Mouse (Mus musculus): Measurements from ENCODE around the gene 1700061G19Rik.

1700061G19Rik gene

DNA sequence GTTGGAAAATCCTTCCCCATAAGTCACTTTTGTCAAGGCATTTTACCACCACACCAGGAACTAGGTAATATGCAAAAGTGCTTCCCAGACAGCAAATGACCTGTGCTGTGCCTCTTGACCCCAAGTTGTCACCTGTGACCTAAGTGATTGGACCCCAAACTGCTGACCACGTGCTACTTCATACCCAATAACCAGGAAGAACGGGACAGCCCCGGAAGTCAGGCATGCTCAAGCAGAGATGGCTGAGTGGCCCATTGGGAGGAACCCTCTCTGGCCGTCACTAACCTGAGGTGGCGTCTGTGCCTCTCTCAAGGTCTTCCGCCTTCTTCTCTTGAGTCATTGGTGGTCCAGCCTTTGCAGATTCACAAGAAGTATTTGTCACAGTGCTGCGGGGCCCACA lies 2.8 kb upstream of the 1700061G19Rik start:
- no peak for DNase-seq

DNA sequence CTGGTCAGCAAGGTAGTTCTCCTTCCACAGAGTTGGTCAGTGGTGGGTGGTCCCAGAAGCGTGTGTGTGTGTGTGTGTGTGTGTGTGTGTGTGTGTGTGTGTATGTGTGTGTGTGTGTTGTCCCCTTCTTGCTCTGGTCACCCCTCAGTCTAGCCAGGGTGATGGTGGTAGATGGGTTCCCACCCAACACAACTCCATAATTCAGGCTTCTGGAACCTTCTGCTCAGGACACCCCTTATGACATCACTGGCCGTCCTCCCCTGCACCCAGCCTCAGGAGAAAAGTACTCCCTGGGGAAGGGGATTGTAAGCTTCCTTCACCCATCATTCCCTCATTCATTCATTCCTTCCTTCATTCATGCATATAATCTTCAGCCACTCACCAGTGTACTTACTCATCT lies 1.0 kb upstream of the 1700061G19Rik start, which contains the start of gene Acsbg2:
Gene Acsbg2, minus strand, starts transcription at position 211 of the 400 bp plus-strand sequence.
- no peak for DNase-seq

DNA sequence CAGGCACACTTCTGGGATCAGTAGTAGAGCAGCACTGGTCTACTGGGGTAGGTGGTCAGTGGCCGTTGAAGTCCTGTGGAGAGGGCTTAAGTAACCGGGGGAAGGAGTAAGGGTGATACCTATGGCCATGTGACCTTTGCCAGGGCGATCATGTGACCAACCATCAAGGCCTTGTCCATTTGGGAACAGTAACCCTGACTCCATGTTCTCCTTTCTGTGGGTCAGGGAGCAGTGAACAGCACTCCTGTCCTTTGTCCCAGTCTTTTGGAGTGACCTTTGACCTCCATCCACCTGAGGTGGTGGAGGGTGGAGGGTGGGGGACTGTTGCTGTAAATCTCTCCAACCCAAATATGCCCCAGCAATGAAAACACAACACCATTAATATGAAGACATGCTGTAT lies 1.2 kb downstream of the 1700061G19Rik start:
- DNase-seq = no peak

DNA sequence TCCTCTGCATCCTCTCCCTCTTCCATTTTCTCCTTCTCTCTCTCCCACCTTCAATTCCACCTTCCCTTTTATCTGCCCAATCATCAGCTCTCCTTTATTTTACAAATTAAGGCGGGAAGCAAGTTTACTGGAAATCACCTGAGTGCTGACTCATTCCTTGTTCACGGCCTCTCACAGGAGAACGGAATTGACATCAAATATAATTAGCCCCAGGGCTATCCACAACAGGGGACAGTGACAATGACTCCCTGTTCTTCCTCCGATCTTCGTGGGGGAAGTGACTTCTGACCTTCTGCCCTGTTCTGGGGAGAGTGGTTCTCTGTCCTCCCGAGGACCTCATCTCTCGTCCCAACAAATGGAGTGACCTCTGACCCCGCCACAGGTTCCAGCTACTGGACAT lies 1.7 kb downstream of the 1700061G19Rik start:
- DNase-seq = no peak

DNA sequence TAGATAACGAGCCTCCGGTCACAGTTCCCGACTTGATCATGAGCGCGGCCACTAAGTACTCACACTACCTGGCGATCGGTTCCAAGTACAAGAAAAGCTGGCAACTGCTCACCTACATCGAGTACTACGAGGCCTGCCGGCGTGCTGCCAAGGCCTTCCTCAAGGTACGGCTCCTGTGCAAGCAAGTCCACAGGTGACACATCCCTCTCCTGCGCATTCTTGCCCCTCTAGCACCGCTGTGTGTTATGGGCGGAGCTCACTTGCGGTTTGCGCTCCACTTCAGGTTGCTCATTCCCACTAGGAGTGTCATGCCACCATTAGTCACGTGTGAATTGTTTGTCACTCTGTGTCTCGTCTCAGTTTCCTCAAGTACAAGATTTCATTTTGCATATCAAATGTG lies 2.1 kb downstream of the 1700061G19Rik start:
- DNase-seq = peak; percentile 69

DNA sequence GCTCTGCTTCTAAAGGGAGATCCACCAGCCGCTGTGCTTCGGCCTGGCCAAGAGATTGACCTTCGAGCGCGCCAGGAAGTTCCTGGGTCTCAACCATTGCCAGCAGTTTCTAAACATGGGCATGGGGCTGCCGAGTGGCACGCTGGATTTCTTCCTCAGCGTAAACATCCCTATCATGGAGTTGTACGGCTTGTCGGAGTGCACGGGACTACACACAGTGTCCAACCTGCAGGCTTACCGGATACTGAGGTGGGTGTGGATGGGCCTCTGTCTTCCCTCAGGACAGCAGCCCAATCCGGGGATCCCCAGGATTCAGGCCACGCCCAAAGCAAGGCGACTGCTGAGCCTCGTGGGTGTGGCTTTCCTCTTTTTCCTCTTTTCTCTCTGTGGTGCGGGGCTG lies 8.3 kb downstream of the 1700061G19Rik start:
- peak; percentile 53 for DNase-seq

DNA sequence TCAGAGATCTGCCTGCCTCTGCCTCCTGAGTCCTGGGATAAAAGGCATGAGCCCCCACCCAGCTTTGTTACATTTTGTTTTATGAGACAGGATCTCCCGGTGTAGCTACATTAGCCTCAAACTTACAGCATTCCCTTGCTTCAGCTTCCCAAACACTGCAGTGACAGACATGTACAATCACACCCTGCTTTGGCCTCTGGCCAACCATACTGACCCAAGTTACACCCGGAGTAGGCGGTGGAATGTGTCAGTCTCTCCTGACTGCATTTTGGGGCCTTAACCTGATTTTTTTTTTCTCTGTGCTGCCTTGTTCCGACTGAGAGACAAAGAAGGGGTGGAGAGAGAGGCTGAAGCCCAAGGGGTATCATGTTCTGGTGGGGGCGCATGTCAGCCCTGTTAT lies 9.1 kb downstream of the 1700061G19Rik start:
- peak; percentile 67 for DNase-seq

DNA sequence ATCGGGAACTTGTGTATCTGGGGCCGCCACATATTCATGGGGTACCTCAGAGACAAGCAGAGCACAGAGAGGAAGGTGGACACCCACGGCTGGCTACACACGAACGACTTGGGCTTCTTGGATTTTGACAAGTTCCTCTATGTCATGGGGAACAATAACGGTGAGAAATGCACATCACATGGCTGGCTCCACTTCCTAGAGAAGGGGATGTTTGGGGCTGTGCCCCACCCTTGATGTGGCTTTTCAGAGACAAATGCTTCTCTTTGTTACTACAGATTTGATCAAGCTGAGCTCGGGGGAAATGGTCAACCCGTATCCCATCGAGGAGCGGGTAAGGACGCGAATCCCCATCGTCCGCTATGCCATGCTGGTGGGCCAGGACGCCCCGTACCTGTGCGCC lies 9.5 kb downstream of the 1700061G19Rik start:
- DNase-seq = peak; percentile 49

DNA sequence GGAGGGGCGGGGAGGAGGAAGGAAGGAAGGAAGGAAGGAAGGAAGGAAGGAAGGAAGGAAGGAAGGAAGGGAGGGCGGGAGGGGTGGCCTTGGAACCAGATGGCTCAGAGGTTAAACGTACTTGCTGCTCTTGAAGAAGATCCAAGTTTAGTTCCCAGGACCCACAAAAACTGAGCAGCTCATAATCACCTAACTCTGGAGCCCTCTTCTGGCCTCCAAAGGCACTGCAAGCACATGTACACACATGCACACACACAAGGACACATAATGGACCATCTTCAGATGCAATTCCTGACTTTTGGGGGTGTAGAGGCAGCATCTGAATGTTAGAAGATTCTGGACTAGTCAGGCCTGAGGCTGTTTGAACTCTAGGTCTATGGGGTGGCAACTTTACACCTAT lies 12.8 kb downstream of the 1700061G19Rik start:
- DNase-seq = no peak

DNA sequence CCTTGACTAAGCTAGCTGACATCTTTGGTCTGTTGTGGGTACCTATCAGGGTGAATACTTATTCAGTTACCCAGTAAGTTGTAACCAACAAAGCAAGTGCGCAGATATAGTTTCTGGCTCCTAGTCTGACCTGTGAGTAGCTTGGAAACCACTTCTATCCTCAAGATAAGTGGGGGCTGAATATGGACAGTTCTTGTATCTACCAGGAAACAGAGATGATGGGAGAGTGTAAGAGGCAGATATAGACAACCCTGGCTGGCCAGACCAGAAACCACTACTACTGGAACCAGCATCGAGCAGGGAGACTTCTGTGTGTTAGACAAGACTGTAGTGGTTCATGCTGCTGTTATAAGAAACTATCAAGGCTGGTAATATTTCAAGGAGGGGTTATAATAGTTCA lies 14.7 kb downstream of the 1700061G19Rik start:
- DNase-seq = no peak

DNA sequence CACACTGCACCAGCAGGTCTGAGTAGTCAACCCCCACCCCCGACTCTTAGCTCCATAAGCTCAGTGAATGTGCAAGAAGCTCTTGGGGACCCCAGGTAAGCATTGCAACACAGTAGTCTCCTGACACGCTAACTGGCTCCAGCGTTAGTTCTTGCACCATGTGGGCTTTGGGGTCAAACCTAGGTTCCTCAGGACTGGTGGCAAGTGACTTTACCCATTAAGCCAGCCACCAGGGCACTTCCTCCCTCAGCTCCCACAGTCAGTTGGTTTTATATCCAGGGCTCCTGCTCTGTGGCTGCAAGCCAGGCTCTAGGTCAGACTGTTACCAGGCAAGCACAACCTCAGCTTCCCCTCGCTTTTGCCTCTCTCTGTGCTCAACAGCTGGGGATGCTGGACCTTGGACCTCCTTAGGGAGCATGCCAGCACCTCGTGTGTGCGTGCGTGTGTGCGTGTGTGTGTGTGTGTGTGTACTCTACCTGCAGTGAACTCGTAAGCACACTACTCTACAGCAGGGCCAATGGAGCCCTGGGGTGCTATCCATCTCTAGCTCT lies 20.2 kb downstream of the 1700061G19Rik start:
- peak; percentile 37 for DNase-seq

DNA sequence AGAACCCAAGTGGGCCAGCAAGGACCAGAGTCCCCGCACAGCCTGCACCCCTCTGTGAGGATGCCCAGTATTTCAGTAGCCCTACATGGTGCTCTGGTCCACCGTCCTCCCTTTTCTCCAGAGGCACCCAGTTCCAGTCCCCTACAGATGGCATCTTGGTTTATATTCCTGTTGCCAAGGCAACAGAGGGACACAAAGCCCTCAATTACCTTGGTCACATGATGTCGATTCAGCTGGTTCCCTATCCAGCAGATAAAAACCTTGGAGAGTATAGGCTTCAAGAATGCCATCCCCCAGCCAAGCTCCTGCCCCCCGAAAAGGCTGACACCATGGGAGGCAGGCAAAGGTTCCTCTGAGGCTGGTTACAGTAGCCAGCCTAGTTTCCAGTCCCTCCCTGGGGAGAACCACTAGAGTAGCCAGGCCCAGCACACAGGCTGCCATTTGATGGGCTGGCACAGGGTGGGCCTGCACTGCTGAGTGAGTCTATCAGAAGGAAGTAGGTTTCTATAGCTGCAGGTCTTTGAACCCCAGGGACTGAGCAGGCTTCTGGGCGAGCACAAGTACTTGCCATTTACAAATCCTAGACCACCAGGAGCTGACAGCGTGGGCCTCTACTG lies 21.3 kb downstream of the 1700061G19Rik start:
- DNase-seq = no peak

DNA sequence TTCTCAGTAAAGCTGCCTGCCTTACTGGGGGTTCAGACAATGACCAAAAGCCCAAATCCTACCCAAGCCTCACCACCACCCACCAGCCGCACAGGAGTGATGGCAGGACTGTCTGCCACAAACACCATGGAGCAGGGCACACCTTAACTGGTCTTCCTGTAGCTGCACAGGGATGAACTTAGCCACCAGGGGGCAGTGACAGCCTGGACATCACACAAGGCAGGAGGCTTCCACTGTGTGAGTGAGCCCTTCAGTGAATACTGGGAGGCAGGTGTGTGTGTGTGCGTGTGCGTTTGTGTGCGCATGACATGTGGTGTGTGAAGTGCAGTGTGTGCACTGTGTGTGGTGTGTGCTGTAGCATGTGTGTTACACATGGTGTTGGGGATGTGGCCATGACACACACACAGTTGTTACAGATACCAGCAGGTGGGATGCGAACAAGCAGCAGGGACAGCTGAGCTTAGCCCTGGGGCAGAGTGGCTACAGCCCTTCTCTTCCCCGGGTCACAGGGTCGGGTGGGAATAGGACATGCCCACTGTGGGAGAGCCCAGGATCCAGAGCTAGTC lies 22.4 kb downstream of the 1700061G19Rik start:
- peak; percentile 94 for DNase-seq

DNA sequence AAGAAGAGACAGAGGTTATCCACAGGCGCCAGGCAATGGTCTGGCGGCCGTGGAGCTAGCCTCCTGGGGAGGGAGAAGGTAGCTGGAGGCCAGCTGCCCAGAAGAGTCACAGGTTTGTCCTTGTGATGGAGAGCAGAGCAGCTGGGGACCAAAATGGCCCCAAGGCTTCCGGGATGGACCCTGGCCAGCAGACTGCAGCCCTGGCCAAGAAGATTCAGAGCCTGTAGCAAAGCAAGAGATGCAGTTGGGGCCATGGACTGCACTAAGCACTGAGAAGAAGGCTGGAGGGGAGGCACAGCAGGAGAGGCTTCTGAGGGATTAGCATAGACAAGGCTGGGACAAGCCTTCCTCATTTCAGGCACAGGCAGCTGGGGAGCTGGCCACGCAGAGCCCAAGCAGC lies 27.4 kb downstream of the 1700061G19Rik start:
- DNase-seq = no peak

DNA sequence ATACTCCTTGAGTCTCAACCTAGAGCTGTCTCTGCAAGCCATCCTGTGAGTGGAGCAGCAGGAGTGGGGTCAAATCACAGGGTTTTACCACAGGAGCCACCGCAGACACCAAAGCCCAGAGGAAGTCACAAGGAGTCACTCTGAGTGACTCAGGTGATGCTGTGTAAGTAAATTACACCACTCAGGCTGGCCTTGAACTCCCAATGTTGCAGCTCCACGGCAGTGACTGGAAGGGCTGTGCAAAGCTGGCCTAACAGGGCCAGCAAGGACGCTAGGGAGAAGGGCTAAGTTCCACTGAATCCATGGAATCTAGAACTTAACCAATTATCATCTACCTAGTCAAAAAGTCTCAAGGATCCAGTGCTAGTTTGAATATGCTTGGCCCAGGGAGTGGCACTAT lies 30.9 kb downstream of the 1700061G19Rik start:
- no peak for DNase-seq

DNA sequence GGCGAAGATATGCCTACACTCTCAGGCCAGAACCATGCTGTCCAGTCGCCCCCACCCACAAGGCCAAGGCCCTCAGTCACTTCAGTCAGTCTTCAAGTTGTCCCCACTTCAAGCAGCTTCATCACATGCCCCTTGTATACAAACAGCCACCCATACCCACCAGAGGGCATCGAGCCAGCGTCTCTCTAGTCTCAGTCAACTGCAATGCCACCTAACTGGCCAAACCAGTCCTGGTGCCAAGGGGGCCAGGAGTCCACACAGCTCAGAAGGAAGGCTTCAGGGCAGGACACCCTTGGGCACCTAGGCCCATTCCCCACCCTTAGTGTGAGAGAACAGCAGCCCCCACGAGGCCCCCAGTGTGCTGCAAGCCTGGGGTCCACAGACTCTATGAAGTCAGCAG lies 31.8 kb downstream of the 1700061G19Rik start:
- peak; percentile 94 for DNase-seq

DNA sequence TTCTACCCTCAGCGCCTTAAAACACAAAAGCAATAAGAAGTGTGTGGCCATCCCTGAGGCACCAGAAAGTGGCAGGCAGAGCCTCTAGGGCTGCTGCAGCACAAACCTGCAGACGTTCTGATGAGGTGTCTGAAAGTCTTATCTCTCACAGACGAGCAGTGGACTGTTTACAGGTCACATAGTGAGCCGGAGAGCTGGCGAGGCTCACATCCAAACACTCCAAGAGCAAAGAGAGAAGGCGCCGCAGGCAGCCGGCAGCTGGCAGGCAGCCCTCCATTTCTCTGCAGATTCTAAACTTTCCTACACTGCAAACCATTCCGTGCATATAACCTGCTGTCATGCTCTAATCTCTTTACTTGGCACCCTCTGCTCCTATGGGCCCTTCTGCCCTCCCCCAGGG lies 32.6 kb downstream of the 1700061G19Rik start:
- DNase-seq = peak; percentile 51

DNA sequence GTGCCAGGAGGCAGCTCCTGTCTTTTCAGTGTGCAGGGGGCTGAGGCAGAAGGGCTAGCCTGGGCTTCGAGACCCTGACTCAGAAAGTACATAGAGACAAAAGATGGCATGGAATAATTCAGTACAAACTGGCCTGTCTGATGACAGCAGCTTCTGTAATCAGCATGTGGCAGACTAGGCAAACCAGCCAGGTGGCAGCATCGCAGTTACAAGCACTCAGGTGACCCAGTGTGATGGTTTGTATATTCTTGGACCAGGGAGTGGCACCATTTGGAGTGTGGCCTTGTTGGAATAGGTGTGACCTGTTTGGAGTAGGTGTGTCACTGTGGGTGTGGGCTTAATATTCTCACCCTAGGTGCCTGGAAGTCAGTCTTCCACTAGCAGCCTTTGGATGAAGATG lies 34.5 kb downstream of the 1700061G19Rik start:
- DNase-seq = peak; percentile 70

DNA sequence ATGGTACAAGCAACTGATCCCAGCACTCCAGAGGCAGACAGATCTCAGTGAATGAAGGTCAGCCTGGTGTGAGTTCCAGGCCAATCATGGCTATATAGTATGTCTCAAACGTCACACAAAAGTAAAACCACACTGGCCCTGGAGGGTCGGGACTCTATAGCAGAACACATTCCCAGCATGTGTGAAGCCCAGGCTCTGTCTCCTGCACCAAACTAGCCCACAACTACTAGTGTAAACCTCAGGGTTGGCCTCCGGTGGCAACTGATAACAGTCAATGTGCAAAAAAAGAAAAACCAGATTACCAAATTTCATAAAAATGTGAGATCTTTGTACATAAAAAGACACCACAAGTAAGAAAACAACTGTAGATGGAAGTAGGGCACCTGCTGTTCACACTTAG lies 37.7 kb downstream of the 1700061G19Rik start:
- no peak for DNase-seq

DNA sequence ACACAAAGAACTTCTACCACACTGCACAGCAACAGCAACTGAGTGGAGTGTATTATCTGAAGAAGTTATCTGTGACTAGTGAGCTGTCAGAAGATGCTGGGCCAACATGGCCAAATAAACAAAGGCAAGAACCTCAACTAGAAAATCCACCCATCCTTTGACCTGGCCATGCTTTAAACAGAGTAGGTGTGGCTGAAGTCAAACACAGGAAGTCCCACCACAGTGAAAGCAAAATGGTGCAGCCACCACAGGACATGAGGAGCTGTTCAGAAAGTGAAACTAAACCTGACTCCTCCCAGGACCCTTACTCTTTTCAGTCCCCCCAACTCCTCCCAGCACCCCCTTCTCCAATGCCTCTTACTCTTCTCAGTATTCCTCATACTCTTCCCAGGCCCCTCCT lies 38.2 kb downstream of the 1700061G19Rik start:
- DNase-seq = no peak

DNA sequence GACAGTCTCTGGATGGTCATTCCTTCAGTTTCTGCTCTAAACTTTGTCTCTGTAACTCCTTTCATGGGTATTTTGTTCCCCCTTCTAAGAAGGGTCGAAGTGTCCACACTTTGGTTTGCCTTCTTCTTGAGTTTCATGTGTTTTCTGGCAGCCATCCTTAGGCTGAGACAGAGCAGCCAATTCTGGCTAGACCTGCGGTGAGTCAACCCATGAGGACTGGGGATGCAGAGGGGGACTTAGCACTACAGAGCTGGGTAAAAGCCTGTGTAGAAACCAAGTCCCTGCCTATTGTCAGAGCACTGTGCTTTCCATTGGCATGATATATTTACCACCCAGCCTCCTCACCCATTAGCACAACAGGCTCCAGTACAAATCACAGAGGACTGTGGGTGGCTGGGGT lies 41.9 kb downstream of the 1700061G19Rik start:
- DNase-seq = no peak

DNA sequence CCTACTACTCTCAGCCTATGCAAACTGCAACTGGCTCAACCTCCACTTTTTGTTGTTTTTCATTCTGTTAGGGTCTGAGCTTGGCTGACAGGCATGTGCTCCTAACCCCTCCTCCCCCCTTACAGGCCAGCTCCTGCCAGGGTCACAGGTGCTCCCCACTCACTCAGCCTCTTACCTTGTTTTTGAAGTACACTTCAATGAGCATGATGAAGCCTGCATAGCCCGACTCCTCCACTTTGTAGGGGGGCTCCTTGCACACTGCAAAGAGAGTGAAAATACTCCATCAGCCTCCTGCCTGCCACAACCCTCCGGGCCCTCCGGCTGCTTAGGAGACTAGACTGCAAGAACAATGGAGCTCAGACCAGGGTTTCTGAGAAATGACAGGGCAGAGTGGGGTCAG lies 44.4 kb downstream of the 1700061G19Rik start:
- peak; percentile 58 for DNase-seq

DNA sequence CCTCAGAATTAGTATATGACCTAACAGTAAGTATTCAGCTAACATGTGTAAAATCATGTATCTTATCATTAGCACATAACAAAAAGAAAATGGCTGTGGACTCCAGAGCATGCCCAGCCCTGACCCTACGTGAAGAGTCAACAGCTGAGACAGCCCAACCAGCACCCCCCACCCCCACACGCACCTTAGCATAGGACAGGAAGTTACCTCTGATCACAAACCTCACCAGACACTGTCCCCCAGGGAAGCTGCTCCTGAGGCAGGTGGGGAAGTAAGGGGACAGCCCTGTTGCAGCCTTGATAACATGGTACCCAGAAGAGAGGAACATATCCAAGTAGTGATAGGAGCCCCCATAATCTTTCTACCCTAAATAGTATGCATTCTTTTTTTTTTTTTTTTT lies 50.7 kb downstream of the 1700061G19Rik start:
- no peak for DNase-seq

DNA sequence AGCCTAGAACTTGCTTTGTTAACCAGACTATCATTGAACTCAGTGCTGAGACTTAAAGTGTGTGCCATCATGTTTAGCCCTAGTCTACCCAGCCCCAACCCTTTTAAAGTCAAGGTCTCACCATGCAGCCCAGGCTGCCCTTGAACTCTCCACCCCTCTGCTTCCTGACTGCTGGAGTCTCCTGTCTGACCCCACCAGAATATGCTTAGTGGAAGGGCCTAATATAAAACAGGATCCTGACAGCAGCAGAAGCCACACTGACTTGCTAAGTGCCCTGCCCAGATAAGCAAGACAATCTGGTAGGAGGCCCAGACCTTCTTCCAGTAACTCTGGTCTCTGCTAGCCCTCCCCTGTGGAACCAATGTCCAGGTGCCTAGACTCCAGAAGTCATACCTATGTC lies 53.8 kb downstream of the 1700061G19Rik start:
- DNase-seq = no peak

DNA sequence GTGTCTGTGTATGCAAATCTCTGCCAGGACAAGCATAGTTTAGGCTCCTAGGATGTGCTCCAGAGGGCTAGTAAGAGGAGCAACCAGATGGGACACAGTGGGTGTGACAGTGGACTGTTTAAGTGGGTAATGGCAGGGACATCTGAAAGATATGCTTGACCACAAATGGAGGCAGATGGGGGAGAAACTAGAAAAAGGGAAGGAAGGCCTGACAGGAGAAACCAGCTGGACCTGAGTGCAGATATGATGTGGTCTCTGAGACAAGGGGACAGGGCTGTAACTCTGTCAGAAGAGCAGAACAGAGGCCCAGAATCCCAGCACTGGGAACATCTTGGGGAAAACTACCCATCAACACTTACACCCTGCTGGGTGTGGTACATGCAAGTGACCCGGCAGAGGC lies 54.3 kb downstream of the 1700061G19Rik start:
- DNase-seq = no peak

All from lung, postnatal 36 days (tissue).